Comparison of ENCODE assay signal across 9 mouse cellular contexts in the genomic region with DNA sequence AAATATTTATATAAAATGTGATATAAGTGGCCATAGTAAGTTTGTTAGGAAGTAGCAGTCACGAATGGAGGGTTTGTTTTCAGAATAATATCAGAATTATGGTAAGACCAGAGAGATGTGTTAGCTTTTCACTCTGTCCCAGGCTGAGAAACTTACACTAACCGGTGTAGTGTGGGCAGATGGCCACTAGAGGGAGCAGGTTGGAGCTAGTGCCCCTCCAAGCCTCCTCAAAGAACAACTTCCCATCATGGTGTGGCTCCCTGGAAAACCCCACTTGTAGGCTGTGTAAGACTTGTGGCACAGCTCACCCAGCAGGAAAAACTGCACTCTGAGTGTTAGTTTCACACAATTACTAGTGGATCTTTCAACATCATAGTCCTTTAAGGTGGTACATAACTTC.
DNase-seq lines count a peak whose midpoint lies in the region; ATAC-seq lines count a peak whose summit lies in the region.
"Had no signal": no experiment of that assay in that cellular context is flagged by ENCODE, and none has a peak within 500 bp of the region (broad histone marks: within the 10 kb centered on the region; RNA-seq: fewer than 3 reads in every experiment).

No protein-coding gene starts in this region.

- intact Hi-C loops in gastrocnemius, postnatal 36 days (cut with DNase I) = no loop called here

- no peaks in the 10 kb centered on the region for H3K27me3 ChIP-seq in splenic B cell, adult 2 months (ENCODE audit: control insufficient read depth, insufficient read depth, low read length, poor library complexity, severe bottlenecking)
- H3K27me3 ChIP-seq: liver, embryonic 13.5 days had no signal

- DNase-seq in gastrocnemius, adult 18-20 months (ENCODE audit: low spot score) = peak; percentile 52
- DNase-seq in gastrocnemius, postnatal 25 days = no peak
- DNase-seq in adrenal gland, adult (ENCODE audit: inconsistent age in 2 of 2, low spot score in 1 of 2) = peak; percentile 51 to 87
- DNase-seq in embryo, embryonic 10 days (ENCODE audit: low spot score) = peak; percentile 85
- peak; percentile 40 to 51 for DNase-seq in gastrocnemius, postnatal 36 days
- DNase-seq in layer of hippocampus, postnatal 25 days (ENCODE audit: extremely low spot score in 1 of 2, low spot score in 1 of 2) = peak; percentile 74 to 88
- peak; percentile 46 for DNase-seq in splenic B cell, adult 2 months (ENCODE audit: low read depth, low spot score)
- DNase-seq: liver, embryonic 13.5 days had no signal

- peak; percentile 84 for ATAC-seq in megakaryocyte-erythroid progenitor cell, adult 5-6 weeks (replicated peaks; ENCODE audit: low FRiP score, low TSS enrichment, poor library complexity, severe bottlenecking)

- no peaks in the 10 kb centered on the region for H3K36me3 ChIP-seq in splenic B cell, adult 2 months (ENCODE audit: control insufficient read depth, insufficient read depth, low read length, poor library complexity, severe bottlenecking)
- H3K36me3 ChIP-seq: liver, embryonic 13.5 days had no signal
